Mouse (Mus musculus) liver, postnatal 0 days (tissue): Measurements from ENCODE around the gene Bcl2l2.

ENCODE experiments used
- CTCF ChIP-seq: sonication (generic); IDR thresholded peaks from 2 replicates; pipeline ENCODE4 v1.5.1; 2016; ENCODE audit warnings: antibody characterized with exemption, low read depth
- EP300 ChIP-seq: IDR thresholded peaks from 2 replicates; pipeline ENCODE4 v1.6.1; 2016; ENCODE audit warnings: antibody characterized with exemption, low read depth, mild to moderate bottlenecking

GRCm38 (mm10) chr14:54903641-54904040, 20.5 kb downstream of the Bcl2l2 start:
- no peak for TF ChIP-seq CTCF
- no peak for TF ChIP-seq EP300
